ENCODE assay signal across 7 mouse cellular contexts in the genomic region with DNA sequence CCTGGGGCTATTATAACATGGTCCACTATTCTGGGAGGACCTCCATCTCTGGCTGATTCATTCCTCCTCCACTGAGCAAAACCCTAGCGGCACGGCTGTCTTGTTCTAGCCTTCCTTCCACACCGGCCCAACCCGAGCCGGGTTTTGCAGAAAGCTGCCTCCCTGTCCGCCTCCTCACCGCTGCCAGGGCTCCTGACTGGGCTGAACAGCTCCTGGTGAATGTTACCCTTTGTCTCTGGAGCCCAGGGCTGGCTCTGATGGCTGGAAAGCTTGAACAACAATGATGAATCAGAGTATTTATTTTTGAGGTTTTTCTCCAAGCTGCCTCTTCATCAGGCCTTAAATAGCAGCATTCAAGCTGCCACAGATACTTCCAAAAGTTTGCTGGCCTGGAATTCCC.
A peak's percentile ranks its signal among the peaks of the same experiment; 100 is the strongest.
DNase-seq lines count a peak whose midpoint lies in the region; ATAC-seq and TF ChIP-seq lines count a peak whose summit lies in the region.

No protein-coding gene starts in this region.

- no peak for DNase-seq in Patski (ENCODE audit: low read depth, low spot score)
- DNase-seq in cerebellum, adult 18-20 months, result peak; percentile 16 to 43
- peak; percentile 84 to 87 for DNase-seq in frontal cortex, adult 2 months (ENCODE audit: extremely low spot score in 1 of 2, low spot score in 1 of 2)
- peak; percentile 52 to 56 for DNase-seq in heart, postnatal 36 days
- peak; percentile 70 for DNase-seq in left cerebral cortex, postnatal 4 days
- peak; percentile 69 for DNase-seq in testis, postnatal 10 days (ENCODE audit: low spot score)
- no peak for DNase-seq in adrenal gland, adult 8-10 months

- in situ Hi-C loops in Patski (cut with MboI; ENCODE audit: low pct_unique_long_range_greater_than_20kb), result no loop called here

- peak; percentile 44 for ATAC-seq in Patski

- intact Hi-C loops in heart, postnatal 36 days (cut with DNase I), result no loop called here
- intact Hi-C loops in left cerebral cortex, postnatal 4 days (cut with DNase I), result no loop called here

- TF ChIP-seq CTCF in Patski (IDR thresholded peaks at IDR 0.05), result no peak

- H3K27me3 ChIP-seq in Patski, result no peaks in the 10 kb centered on the region

- POLR2A ChIA-PET in Patski (lab: Charles Lee), result no interaction called here

- CTCF ChIA-PET in Patski (lab: Charles Lee), result interaction anchor here (1.1 kb wide), 1 partner anchor 15 kb away, joined by 3 read pairs; no protein-coding TSS in a partner anchor

Comparison
In these comparisons a context has a peak if more than half of its experiments do, and no peak if none do; other contexts are left out.
1. DNase-seq: peak in cerebellum, adult 18-20 months (2 of 2), frontal cortex, adult 2 months (2 of 2), heart, postnatal 36 days (2 of 2), left cerebral cortex, postnatal 4 days (single experiment) and testis, postnatal 10 days (single experiment); none in Patski (single experiment) and adrenal gland, adult 8-10 months (single experiment).